Mouse (Mus musculus) urinary bladder, adult 2 months (tissue): ENCODE data around the gene Sec24d. TPM values are rescaled to one million over a fixed set of nuclear protein-coding genes. Genes with fewer than 3 reads are reported as not detected.

Source experiments
- DNase-seq: peaks from one replicate; pipeline ENCODE4 v3.0.0; 2022; ENCODE audit warnings: low spot score
- polyA plus RNA-seq: library from polyadenylated mRNA; depleted of rRNA; stranded (reverse); fragments of >200 nt; gene quantifications from 2 replicates; pipeline ENCODE4 v1.2.3, GENCODE M21; 2012

The Sec24d gene
- polyA plus RNA-seq, 1 experiment = 58.9 TPM

DNA sequence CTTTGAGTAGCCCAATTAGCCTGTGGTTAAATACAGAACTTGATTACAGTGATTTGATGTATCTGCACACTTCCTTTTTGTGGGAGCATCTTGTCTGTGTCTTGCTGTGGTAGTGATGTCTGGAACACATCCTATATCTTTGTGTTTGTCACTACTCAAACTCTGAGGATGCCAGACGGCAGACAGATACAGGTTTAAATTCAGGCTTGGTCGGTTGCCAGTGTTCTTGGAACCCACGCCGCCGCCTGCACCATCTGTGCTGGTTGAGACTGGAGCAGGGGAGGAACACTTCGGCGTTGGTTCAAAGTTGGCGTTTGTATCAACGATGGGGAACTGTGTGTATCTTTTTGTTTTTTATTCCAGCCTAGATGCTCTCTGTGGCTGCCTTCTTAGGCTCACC is 31.0 kb downstream of the Sec24d start:
- DNase-seq = no peak

DNA sequence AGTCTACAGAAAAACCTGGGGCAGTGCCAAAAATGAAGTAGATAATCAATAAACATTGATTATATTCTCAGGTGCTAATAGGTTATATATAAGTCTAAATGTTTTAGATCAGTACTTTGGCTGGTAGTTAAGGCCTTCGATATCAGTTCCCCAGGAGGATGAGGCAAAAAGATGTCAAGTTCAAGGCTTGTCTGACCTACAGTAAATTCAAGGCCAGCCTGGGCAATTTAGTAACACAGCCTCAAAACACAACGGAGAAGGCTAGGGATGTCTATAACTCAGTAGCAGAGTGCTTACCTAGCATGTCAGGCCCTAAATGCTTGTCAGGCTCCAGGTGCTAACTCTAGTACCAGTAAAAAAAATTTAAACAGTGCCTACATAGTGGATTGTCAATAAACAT is 34.3 kb downstream of the Sec24d start:
- no peak for DNase-seq

DNA sequence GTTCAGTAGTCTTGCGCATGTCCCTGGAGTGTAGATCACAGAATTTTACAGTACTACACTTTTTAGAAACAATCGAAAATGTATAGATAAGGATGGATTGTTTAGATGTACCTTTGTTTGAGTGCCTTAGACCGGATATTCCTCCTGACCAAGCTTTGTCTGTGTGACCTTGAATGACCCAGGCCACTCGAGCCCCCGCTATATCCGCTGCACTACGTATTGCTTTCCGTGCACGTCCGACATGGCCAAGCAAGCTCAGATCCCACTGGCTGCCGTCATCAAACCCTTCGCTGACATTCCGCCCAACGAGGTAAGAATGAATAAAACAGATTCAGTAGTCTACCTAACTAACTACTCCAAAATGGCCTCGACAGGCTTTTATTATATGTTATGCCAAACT is 38.4 kb downstream of the Sec24d start:
- no peak for DNase-seq

DNA sequence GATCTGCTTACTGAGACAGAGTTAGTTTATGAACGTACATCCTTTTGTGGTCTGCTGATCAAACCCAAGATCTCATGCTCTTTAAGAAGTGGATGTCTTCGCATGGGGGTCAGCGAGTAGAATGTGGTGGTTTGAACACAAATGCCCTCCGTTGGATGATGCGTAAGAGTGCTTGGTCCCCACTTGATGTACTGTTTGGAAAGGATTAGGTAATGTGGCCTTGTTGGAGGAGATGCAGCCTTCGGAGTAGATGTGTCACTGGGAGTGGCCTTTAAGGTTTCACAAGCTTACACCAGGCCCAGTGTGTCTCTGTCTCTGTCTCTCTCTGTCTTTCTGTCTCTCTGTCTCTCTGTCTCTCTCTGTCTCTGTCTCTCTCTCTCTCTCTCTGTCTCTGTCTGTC is 40.2 kb downstream of the Sec24d start:
- DNase-seq = no peak

DNA sequence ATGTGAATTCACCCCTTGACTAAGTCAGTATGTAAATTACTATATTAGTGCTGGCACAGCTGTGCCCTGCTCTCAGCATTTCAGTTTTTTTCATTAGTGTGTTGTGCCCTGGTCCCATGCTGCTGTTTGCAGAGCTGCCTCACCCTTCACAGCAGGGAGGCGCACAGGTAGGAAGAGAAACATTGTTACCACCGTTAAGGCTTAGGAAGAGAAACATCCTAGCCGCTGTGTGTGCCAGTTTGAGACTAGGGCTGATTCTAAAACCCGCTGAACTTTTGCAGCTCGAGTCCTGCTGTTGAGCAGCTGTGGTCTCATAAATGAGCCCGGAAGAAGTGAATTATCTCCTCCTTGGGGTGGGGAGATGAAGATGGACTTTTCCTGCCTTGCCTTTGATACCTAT is 41.9 kb downstream of the Sec24d start:
- no peak for DNase-seq

DNA sequence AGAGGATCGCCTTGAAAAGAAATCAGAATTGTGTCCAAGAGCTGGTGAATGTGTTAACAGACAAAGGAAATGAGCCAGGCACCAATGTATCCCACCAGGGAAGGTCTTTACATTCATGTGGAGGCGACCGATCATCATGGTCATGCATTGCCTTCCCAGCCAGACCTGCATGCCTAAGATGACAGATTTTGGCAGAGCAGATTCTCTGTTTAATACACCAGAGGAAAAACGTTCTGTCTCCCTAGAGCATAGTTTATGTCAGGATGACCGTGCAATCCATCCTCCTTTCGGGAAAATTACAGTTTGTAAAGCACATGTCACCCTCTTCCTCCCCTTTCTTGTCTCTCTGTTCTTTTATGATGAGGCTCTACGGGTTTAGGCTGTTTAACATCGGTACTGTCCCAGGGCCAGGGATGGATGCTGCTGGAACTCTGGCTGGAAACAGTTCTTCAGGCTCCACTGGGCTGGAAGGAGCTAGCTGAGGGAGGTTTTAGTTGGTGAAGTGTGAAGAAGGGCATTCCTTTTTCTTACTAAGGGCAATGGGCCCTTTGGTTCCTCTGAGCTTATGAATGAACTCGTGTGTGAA is 45.3 kb downstream of the Sec24d start:
- no peak for DNase-seq

DNA sequence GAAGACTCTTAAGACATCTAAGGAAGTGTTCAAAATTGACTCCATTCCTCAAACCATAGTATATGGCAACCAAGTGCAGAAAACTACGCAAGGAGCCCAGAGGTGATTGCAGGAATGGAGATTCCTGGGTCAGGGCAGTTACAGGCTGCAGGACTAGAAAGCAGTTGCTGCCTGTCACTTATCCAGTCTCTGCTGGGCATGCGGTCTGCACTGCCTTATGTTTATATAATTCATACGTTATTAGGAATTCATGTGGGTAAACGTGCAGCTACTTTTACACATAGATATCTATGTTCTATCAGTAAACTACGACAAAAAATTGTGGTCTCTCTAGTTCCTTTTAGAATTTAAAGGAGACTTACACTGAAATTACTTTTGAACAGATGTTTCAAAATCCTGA is 46.2 kb downstream of the Sec24d start:
- DNase-seq = no peak

DNA sequence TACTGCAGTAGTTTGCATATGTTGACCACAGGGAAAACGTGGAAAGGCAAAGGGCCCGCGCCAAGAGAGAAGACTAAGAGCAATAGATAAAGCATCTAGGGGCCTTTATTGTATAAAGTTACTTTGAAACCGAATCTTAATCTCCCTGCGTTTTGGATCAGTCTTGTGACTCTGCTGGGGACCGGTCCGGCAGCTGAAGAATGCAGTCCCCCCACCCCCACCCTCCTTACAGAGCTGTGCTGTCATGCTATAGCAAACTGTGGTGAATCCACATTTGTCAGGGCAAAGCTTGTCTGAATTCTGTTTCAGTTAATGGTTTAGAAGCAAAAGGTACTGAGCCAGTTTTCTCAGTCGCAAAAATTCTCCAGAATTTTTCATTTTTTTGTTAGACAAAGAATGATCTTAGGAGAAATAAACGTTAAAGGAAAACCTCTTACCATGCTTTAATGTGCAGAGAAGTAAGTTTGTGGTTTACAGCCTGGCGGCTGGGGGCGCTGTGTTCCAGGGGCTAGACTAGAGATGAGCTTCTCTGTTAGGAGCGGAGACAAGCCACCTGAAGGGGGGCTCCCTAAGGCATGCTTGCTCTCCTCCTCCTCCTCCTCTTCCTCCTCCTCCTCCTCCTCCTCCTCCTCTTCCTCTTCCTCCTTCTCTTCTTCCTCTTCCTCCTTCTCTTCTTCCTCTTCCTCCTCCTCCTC is 46.8 kb downstream of the Sec24d start:
- DNase-seq = no peak

DNA sequence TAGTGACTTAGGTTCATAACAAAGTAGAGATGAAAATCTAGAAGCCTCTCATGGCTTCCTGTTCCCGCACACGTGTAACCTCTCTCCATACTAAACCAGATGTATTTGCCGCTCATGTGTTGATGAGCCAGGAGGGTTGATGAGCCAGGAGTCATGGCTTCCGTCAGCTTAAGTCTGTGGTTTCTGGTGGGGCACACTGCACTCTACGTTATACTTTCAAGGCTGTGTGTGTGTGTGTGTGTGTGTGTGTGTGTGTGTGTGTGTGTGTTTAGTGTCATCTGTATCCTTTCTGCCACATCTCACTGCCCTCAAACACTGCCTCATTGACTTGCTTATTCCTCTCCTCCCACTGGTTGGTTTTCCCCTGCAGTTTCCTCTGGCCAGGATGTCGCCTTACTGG is 48.8 kb downstream of the Sec24d start:
- DNase-seq = no peak

DNA sequence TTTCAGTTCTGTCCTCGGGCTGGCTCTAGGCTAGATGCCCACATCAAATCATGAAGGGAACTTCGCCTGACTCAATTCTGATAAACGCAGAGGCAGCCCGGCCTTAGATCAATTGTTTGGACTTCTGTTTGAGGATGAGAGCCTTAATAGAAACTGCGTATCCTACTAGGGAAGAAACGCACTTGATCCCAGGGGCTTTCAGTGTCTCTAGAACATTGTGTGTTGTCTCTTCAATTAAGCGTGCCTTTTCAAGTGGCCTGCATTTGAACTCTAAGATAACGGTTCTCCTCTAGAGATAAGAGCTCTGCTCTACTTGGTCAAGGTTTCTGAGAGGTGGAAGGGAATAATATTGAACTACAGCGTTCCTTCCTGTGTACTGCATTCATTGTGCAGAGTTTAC is 49.8 kb downstream of the Sec24d start:
- DNase-seq = no peak

DNA sequence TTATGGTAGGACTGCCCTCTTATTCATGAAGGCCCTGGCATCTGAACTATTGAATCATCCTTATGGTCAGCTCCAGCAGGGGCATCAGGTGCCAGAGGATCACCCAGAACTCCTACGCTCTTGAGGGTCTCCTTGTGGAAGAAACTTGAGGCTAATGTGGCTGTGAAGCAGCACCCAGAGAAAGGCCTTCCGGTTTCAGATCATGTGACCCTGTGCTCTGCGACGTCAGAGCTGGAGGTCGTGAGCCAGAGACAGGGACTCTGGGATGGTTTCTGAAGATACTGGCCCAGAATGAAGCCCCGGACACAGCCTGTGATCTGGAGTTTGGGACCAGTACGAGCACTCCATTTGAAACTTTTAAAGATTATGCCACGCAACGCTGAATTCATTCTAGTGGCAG is 53.1 kb downstream of the Sec24d start:
- no peak for DNase-seq

DNA sequence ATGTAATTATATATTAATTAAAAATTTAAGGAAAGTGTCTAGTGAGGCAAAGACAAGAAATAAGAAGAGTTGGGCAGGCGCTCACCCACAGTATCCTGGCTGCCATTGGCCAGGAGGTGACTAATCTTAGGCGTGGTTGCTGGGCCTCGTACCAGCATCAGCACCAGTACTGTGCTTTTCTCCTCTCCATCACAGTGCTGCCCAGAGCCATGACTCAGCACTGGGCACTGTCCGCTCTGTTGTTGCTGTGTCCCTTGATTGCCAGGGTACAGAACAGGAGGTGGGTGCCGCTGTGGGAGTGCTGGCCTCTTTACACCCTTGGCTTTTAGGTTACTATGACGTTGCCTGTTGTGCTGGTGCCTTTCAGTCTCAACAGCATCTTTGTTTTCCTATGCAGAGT is 54.4 kb downstream of the Sec24d start:
- no peak for DNase-seq

DNA sequence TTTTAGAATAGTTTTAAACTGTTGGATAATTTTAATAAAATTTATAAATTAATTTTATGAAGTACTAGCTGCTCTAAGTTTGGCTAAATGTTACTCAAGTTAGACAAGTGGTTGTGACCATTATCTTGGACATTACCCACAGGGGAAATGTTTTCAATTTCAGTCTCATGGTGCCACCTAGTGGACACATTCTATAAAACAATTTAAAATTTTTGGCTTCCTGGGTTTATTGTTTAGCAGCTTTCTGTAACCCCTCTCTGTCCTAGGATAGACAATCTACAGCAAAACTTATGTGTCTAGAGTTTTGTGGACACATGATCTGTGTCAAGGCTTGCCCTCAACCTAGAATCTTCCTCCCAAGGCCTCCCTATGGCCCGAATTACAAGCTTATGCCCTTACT is 54.9 kb downstream of the Sec24d start:
- DNase-seq = no peak

DNA sequence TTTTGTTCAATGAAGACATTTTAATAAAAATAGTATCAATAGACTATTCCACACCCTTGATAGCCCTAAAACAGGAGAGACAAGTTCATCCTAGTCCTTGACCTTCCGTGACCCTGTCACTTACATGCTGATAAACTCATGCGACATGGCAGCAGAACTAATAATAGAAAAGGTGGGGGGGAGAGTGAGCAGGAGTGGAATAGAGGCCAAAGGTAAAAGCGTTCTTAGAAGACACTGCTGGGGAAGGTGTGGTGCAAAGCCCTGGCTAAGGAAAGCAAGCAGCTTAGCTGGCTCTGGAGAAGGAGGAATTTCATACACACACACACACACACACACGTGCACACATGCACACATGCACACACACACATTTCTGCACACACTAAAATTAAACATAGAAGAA is 57.1 kb downstream of the Sec24d start:
- no peak for DNase-seq

DNA sequence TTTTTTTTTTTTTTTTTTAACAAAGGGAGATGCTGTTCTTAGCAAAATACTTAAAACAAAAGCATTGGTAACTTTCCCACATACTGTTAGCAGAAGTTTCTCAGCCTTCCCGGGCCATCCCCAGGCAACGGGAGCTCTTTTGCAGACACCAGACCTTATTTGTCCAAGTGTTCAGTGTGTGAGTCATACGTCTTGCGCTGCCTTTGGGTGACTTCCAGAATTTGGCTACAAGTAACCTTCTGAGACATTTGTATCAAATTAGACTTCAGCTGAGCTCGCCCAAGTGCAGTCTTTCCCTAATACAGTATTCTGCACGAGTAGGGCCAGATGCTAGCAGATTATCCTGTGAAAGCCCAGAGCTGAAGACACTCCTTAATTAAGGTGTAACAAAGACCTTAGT is 62.0 kb downstream of the Sec24d start:
- no peak for DNase-seq

DNA sequence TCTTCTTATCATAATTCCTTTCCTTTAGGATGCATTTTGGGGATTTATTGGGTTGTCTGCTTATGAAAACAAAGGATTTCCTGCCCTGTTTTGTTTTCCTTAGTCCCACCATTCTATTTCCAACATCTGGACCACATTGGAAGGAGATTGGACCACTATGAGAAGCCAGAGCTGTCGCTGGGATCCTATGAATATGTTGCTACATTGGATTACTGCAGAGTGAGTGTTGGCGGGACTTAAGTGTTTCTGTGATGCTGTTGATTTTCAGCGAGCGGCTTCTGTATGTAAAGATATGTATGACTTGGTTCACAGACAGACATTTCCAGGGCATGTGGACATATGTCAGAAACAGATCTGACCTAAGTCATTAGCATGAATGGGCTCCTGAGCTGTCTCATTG is 63.0 kb downstream of the Sec24d start:
- no peak for DNase-seq

DNA sequence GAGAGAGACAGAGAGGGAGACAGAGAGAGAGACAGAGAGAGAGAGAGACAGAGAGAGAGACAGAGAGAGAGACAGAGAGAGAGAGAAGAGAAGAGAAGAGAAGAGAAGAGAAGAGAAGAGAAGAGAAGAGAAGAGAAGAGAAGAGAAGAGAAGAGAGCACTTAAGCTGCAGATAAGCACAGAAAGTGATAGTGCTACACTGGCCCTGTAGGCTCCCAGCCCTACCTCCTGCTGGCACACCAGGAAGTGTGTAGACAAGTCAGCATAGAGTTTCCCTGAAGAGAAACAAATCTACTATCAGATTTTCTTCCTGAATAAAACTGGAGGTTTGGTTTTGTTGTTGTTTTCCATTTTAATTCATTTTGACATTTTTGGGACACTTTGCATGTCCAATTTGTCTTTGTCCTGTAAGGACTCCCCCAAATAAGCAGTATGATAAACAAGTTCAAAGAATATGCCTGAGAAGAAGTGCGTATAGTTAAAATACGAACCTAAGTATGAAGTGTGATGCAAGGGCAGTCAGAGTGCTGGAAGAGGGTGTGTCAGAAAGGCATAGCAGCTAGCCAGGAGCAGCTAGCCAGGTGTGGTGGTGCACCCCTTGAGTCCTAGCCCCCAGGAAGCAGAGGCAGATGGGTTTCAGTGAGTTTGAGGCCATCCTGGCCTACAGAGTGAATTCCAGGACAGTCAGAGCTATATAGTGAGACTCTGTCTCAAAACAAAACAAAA is 65.2 kb downstream of the Sec24d start:
- DNase-seq = no peak

DNA sequence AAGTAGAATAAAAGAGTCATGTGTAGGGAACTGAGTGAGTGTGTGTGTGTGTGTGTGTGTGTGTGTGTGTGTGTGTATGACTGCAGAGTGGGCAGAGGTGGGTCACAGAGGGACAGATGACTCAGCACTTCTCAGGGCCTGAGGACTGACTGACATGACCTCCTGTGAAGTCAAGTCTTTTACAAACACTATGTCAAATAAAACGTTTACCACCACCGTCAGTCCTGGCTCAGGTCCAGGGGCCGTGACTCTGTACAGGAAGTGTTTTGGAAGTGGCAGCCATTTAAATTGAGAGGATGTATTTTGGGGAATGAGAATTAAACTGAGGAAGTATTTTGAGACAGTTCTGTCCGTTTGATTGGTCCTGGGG is 65.8 kb downstream of the Sec24d start:
- DNase-seq = no peak

DNA sequence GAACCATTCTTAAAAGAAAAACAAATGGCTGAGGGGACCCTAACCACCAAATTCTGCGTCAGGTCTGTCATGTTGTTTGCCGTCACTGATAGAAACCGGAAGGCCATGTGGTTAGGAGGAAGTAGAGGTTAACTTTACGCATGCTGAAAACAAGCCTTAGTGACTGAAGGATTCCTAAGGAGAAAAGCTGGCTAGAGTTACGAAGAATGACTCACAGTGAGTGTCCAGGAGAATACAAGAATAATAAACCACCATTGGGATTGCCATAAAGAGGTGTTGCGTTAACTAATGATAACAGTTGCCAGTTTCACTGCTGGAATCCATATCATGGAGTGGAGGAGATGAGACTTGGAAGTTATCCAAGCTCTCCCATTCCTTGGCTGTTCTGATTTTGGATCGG is 67.7 kb downstream of the Sec24d start:
- DNase-seq = no peak

DNA sequence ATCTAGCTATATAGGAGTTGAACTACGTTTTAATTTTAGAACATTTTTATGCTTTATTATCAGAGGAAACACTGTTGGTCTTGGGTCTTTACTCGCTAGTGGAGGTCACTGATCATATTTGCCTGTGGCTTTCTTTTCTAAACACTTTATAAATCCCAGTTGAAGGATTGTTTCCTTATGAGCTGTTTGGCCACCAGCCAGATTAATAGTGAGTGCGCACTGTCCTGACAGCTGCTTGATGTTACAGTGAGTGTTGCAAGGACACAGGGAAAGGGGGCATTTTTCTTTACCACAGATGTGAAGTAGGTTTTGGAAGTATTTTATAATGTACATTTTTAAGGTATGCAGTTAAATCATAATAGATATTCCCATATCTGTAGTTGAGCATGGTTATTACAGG is 68.2 kb downstream of the Sec24d start:
- no peak for DNase-seq

DNA sequence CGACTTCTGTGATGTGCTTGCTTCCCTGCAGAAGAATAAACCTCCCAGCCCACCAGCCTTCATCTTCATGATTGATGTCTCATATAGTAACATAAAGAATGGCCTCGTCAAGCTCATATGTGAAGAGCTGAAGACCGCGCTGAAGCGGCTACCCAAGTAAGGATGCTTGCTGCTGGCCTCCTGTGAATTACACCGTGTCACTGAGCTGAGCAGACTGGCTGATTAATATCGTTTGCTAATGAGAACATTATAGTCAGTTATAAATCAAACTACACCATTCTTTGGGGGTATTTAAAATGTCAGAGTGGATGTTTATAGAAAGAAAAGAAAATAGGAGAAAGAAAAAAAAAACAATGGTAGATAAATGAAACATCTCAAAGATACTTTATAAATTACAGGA is 69.2 kb downstream of the Sec24d start:
- no peak for DNase-seq

DNA sequence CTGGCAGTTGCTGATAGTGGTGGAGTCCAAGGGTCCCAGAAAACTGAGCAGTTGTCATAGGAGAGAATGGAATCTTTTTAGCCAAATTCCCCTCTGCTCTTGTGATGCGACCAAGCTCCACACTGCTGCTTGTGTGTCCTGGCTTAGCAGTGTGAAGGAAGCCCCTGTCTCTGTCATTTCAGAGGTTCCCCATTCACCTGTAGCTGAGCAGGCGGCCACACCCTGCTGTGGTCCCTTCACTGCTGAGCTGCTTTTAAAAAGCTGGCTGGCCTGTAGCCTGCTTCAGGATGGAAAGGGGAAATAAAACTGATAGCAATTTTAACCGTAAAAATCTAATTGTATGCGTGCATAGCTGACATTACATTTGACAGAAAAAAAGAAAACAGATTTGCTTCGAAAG is 69.7 kb downstream of the Sec24d start:
- no peak for DNase-seq

DNA sequence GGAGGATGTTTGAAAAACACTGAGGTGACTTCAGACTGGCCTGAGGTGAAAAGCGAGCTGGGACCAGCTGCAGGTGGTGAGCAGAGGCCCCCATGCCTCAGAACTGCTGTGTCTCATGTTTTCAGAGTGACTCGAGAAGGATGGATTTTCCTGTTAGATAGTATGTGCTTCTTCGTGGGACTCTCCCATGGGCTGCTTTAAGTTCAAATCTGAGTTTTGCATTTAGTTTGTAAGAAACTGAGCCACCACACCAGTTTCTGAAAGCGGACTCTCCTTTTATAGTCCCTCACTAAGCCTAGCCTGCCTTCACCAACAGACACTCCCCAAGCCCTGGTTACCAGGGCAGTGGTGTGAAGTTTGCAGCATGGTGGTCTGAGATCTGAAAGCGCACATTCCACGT is 70.6 kb downstream of the Sec24d start:
- no peak for DNase-seq
